Mouse (Mus musculus) hindbrain, embryonic 10.5 days (tissue): Measurements from ENCODE around the gene Fam43a. TPM values are rescaled to one million over a fixed set of nuclear protein-coding genes. Genes with fewer than 3 reads are reported as not detected.

Source experiments
- DNase-seq: peaks from one replicate; pipeline ENCODE4 v3.0.0-alpha.2; 2017; ENCODE audit warnings: low spot score
- H3K27ac ChIP-seq: fragments of 300-500 bp; sonication (generic); 2 replicates; pipeline ENCODE4 v1.5.1; 2016; ENCODE audit warnings: mild to moderate bottlenecking, moderate library complexity
- H3K27me3 ChIP-seq: fragments of 300-500 bp; sonication (generic); 2 replicates; pipeline ENCODE4 v1.6.1; 2016; ENCODE audit warnings: mild to moderate bottlenecking; ENCODE audit not compliant: poor library complexity, insufficient read depth, severe bottlenecking
- H3K36me3 ChIP-seq: fragments of 300-500 bp; sonication (generic); 2 replicates; pipeline ENCODE4 v1.6.1; 2016; ENCODE audit warnings: mild to moderate bottlenecking, moderate library complexity
- H3K4me1 ChIP-seq: fragments of 300-500 bp; sonication (generic); replicated peaks from 2 replicates; pipeline ENCODE4 v1.6.1; 2016; ENCODE audit warnings: mild to moderate bottlenecking
- H3K4me3 ChIP-seq: fragments of 300-500 bp; sonication (generic); 2 replicates; pipeline ENCODE4 v1.5.1; 2016; ENCODE audit warnings: mild to moderate bottlenecking, moderate library complexity
- H3K9me3 ChIP-seq: fragments of 300-500 bp; sonication (generic); 2 replicates; pipeline ENCODE4 v1.6.1; 2016; ENCODE audit warnings: mild to moderate bottlenecking, moderate library complexity
- WGBS: fragments of 180-500 bp; shearing (Covaris S2); methylation state at CpG from one replicate; pipeline ENCODE4 v1.1.7; 2016; 5-methylcytosine and 5-hydroxymethylcytosine counted together
- polyA plus RNA-seq: library from polyadenylated mRNA; unstranded; fragments of >200 nt; fragmentation: Nextera tagmentation; extraction: Ambion mirVana; gene quantifications from 2 replicates; pipeline ENCODE4 v1.2.1, GENCODE M21; 2016

Fam43a gene
- polyA plus RNA-seq, 1 experiment from 2014 or later: 16.6 TPM

DNA sequence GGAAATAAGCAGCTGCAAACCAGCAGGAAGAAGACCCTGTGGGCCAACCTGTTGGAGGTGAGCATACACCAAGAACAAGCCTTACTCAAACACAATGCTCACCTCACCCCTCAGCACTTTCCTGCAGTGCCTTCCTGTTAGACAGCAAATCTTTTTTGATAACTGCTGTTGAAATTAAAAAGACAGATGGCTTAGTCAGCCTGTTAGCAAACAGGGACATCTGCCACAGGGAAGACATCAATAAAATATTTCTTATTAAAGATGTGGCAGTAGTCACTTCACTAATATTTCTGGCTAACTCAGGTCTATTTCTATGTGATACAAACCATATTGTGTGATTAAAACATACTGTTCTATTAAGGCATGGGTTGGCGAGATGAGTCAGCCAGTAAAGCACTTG is 23.1 kb upstream of the Fam43a start:
- 85% methylated on average over 1 of the region's 1 CpGs for WGBS
- no peak overlapping the region for H3K4me3 ChIP-seq
- no peaks in the 10 kb centered on the region for H3K9me3 ChIP-seq
- no peak overlapping the region for H3K27ac ChIP-seq
- H3K4me1 ChIP-seq: no peaks in the 10 kb centered on the region
- peaks cover 100% of the 10 kb centered on the region for H3K36me3 ChIP-seq
- no peaks in the 10 kb centered on the region for H3K27me3 ChIP-seq
- DNase-seq: no peak

DNA sequence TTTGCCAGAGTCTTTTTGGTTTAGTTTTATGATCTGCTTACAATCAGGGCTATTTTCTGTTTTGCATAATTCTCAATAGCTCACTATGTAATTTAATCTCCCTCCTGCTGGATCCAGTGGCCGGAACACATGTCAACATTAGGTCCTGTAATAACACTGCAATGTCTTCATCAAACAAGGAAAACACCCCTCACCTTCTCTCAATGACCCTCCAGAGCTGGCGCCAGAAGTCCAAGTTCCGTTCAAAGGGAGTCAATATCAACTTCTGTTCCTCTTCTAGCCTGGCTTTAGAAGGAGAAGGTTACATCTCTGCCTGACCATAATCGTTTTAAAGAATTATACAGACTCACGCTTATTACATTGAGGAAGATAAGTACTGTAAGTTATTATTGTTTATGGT is 18.8 kb upstream of the Fam43a start:
- H3K27me3 ChIP-seq: no peaks in the 10 kb centered on the region
- 94% methylated on average over 5 of the region's 5 CpGs for WGBS
- no peak for DNase-seq
- H3K4me3 ChIP-seq: no peak overlapping the region
- no peaks in the 10 kb centered on the region for H3K4me1 ChIP-seq
- peaks cover 100% of the 10 kb centered on the region for H3K36me3 ChIP-seq
- no peak overlapping the region for H3K27ac ChIP-seq
- H3K9me3 ChIP-seq: no peaks in the 10 kb centered on the region

DNA sequence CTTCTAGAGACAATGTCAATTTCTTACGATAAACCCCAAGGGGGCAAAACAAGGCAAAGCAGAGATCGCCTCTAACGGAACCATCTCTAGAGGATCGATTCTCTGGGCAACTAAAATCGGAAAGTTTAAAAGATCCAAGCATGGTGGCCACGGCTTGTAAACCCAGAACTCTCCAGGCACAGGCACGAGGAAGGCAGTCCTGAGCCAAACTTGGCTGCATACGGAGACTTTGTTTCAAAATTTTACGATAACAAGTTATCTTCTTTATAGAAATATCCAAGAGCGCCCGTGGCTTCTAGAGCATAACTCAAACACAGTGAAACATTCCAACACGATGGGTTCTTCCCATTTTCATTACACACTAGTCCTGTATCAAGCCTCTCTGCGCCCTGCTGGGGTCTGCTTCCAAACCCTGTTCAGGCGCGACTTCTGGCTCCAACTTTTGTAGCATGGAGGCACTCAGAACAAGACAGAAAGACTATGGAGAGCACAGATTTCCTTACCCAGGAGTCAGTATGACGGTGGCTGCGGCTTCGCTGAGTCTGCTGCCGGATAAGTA is 12.5 kb upstream of the Fam43a start:
- peak overlapping the region; percentile 89 for H3K4me3 ChIP-seq
- H3K27me3 ChIP-seq: no peaks in the 10 kb centered on the region
- DNase-seq: no peak
- peak overlapping the region; percentile 95 for H3K27ac ChIP-seq
- 3% methylated on average over 19 of the region's 19 CpGs for WGBS
- peaks cover 13% of the 10 kb centered on the region for H3K4me1 ChIP-seq
- no peaks in the 10 kb centered on the region for H3K9me3 ChIP-seq
- H3K36me3 ChIP-seq: peaks cover 38% of the 10 kb centered on the region

DNA sequence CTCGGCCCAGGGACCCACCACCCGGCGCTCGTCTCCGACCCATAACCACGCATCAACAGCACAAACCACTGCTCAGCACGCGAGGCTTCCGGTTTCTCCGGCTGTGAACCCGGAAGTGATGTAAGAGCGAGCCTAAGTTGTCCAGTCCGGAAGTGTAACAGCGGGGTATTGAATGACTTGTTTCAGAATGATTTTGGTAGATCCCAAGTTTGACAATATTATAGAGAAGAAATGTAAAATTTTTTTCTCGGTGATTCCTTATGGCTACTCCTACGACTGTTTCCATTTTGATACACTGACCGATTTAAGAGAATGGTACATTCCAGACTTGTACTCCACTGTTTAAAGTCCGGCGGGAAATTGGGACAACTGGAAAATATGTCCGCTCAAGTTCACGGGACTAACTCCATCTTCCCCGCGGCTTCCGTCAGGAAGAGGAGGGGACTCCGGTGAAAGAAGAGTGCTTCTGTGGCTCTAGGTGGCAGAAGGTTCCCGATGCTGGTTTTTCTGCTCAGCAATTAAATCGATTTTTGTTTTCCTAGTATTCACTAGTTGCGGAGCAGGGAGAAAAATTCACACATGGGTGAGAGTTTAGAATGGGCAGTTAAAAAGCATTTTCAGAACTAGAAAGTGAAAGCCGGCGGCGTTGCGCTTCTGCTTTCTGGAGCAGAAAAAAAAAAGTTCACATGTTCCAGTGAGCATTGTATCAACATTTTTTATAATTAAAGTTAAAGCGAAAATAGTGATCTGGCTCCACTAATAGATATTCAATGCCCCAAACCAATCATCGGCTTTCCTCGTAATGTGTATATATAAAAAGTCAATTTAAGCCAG is 11.8 kb upstream of the Fam43a start, which contains the start of gene Lsg1:
Gene Lsg1 (minus strand): TSS at position 99 of the 834 bp plus-strand sequence.
- DNase-seq: peak; percentile 87
- H3K9me3 ChIP-seq: no peaks in the 10 kb centered on the region
- H3K27ac ChIP-seq: peak within 1 kb of the TSS; percentile 95
- peak within 1 kb of the TSS; percentile 89 for H3K4me3 ChIP-seq
- peaks cover 31% of the 10 kb centered on the region for H3K36me3 ChIP-seq
- peaks cover 13% of the 10 kb centered on the region for H3K4me1 ChIP-seq
- 5% methylated on average over 35 of the region's 35 CpGs for WGBS
- H3K27me3 ChIP-seq: no peaks in the 10 kb centered on the region

DNA sequence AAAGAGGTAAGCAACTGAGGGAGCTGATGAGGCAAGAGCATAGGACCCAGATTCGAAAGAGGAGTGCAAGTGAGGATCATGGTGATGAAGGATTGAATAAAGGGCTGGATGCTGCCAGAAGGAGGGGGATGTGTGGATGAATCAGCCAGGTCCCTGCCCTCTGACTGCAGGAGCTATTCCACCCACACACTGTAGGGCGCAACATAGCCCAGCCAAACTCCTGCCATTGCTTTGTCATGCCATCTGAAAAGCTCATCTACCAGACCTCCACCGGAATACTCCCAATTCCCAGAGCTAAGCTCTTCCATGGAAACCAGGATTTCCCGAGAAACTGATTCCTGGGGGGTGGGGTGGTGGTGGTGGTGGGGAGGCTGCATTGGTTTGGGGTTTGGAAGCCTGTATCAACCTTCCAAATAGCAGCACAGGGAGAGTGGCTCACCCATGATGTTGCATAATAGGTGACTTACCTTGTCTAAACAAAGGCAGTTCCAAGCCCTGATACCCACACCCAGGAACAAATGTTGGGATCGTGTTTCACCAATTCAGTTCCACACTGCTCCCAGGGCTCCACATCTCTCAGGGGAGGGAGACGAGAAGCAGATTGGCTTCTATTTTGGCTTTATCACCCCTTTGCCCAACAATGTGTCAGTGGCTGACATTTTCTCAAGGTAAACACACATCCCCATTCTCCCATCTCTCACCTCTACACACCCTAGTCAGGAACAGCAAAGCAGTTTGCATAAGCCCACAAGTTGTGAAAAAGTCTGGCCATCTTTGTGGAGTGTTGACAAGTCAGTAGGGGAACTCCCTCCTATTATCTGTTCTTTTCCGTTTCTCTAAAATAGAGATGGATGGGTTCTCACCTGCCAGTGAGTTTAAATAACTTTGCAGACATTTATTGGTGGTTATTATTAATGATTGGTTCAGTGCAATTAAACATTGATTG is 9.0 kb upstream of the Fam43a start:
- DNase-seq: no peak
- Histone ChIP-seq H3K4me1 (peaks cover 13% of the 10 kb centered on the region), H3K9me3 (no peaks in the 10 kb centered on the region), H3K36me3 (peaks cover 3% of the 10 kb centered on the region), H3K27ac (no peak overlapping the region), H3K27me3 (peaks cover 5% of the 10 kb centered on the region; the same call in 1 of the 2 replicates), H3K4me3 (no peak overlapping the region)
- 49% methylated on average over 7 of the region's 7 CpGs for WGBS

DNA sequence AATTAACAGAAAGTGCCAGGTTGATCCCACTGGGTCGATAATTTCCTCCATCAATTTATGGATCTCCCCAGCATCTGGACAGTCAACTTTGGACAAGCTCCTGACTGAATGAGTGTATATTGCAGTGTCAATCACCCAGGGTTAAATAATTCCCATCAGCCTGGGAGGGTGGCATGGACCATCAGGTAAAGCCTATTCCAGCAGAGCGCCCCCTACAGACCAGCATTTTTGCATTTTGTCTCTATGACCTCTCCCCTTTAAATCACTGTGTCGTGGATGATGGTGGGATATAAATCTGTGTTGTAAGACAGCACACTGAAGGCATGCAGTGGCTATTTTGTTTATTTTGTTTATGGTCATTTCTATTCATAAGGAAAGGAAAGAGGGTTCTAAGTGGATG is 7.5 kb upstream of the Fam43a start:
- peaks cover 12% of the 10 kb centered on the region for H3K4me1 ChIP-seq
- H3K36me3 ChIP-seq: no peaks in the 10 kb centered on the region
- H3K4me3 ChIP-seq: no peak overlapping the region
- no peak for DNase-seq
- 49% methylated on average over 3 of the region's 3 CpGs for WGBS
- peaks cover 11% of the 10 kb centered on the region; the same call in 1 of the 2 replicates for H3K27me3 ChIP-seq
- H3K9me3 ChIP-seq: no peaks in the 10 kb centered on the region
- no peak overlapping the region for H3K27ac ChIP-seq

DNA sequence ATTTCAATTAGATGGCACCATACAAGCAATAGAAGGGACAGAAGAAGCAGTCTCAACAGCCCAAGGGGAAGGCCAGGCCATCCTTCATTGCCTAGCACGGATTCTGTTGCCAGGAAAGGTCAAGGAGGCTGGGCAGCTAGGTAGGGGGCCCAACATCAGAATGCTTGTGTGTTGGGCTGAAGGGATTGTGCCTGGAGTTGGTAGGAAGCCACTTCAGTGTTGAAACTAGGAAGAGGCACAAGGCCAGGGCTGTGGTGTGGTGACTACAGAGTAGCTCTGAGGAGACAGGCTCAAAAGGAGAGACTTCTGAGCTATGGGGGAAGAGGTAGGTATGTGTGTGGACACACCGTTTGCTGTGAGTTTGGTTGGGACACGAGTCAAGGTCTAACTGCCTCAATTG is 4.2 kb upstream of the Fam43a start:
- peaks cover 27% of the 10 kb centered on the region for H3K4me1 ChIP-seq
- no peak overlapping the region for H3K27ac ChIP-seq
- no peaks in the 10 kb centered on the region for H3K9me3 ChIP-seq
- DNase-seq: no peak
- no peaks in the 10 kb centered on the region for H3K36me3 ChIP-seq
- WGBS: 49% methylated on average over 3 of the region's 3 CpGs
- H3K27me3 ChIP-seq: peaks cover 21% of the 10 kb centered on the region; the same call in 1 of the 2 replicates
- H3K4me3 ChIP-seq: no peak overlapping the region

DNA sequence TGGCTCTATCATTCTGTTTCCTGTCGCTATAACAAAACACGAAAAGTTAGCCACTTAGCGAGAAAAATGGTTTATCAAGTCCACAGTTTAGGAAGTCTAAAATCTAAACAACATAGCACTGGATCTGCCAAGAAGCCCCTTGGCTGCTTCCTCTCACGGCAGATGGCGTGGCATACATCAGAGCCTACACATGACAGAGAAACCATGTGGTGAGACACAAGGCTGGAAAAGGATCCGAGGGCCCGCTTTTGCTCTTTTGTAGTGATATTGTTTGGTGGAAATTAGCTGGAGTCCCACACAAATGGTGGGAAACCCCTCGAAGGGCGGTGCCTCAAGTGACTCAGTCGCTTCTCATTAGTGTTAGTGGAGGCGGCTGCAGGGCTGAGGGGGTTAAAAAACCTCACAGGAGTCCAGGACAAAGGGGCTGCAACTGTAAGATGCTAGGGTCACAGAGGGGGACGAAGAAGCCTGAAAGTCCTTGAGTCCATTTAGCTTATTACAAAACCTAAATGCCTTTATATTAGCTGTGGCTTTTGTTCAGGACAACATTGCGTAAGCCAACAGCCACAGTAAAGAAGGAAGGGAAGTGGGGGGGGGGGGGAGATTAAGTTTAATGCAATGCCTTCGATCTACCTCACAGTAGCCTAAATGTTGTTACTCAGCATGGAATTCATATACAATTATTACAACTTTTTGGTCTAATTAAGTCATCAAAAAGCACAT is 3.5 kb upstream of the Fam43a start:
- no peak for DNase-seq
- no peaks in the 10 kb centered on the region for H3K9me3 ChIP-seq
- no peaks in the 10 kb centered on the region for H3K36me3 ChIP-seq
- WGBS: 70% methylated on average over 14 of the region's 14 CpGs
- H3K4me3 ChIP-seq: no peak overlapping the region
- peaks cover 28% of the 10 kb centered on the region for H3K27me3 ChIP-seq
- H3K27ac ChIP-seq: no peak overlapping the region
- peaks cover 34% of the 10 kb centered on the region for H3K4me1 ChIP-seq

DNA sequence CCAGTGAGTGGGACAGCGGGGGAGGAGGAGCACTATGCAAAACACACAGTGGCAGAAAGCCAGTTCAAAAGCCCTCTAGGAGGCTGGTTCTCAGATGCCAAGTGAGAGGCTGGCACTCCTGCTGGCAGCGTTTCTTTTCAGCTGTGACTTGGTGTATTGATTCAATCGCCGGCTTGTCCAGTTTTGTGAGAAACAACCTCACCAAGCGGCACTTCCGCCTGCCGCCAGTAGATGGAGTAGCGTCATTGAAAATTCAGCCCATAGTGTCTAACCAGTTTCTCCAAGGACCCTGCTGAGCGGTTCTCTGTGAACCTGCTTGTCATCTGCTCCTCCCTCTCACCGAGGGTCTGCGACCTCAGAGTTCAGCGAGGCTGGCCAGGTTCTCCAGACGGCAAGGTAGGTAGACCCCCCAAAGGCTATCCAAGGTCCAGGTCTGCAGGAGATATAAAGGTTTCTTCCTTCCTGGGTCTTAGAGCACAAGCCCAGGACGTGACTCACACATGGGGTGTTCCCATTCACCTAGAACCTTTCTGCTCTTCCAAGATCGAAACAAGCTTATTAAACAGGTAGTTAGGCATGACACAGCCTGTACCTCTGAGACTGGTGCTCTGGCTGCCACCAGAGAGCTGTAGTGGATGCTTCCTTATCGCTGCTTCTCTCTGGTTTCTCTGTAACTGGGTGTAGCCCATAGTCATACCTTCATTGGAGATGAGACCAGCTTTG is 2.4 kb upstream of the Fam43a start:
- Histone ChIP-seq H3K27ac (no peak overlapping the region; the same call in 1 of the 2 replicates), H3K9me3 (no peaks in the 10 kb centered on the region), H3K4me3 (peak overlapping the region; percentile 34; the same call in 1 of the 2 replicates), H3K27me3 (peaks cover 39% of the 10 kb centered on the region), H3K36me3 (no peaks in the 10 kb centered on the region), H3K4me1 (peaks cover 45% of the 10 kb centered on the region)
- DNase-seq: peak; percentile 91
- 11% methylated on average over 16 of the region's 16 CpGs for WGBS

DNA sequence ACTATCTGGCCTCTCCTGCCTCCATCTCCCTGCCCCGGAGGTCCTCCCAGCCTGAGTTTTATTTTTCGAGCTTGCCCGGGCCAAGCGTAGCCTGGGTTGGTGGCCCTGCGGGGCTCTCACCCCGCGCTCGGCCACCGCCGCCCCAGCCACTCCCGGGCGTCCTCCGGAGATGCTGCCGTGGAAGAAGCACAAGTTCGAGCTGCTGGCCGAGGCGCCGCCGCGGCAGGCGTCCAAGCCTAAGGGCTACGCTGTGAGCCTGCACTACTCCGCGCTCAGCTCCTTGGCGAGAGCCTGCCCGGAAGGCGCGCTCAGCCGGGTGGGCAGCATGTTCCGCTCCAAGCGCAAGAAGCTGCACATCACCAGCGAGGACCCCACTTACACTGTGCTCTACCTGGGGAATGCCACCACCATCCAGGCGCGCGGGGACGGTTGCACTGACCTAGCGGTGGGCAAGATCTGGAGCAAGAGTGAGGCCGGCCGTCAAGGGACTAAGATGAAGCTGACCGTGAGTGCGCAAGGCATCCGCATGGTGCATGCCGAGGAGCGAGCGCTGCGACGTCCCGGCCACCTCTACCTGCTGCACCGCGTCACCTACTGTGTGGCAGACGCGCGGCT is 1.0 kb downstream of the Fam43a start:
- WGBS: under 1% methylated on average over 53 of the region's 53 CpGs
- Histone ChIP-seq H3K36me3 (no peaks in the 10 kb centered on the region), H3K27me3 (peaks cover 35% of the 10 kb centered on the region), H3K9me3 (no peaks in the 10 kb centered on the region), H3K4me1 (peaks cover 78% of the 10 kb centered on the region), H3K4me3 (peak overlapping the region; percentile 75), H3K27ac (peak overlapping the region; percentile 88)
- peak; percentile 71 for DNase-seq

DNA sequence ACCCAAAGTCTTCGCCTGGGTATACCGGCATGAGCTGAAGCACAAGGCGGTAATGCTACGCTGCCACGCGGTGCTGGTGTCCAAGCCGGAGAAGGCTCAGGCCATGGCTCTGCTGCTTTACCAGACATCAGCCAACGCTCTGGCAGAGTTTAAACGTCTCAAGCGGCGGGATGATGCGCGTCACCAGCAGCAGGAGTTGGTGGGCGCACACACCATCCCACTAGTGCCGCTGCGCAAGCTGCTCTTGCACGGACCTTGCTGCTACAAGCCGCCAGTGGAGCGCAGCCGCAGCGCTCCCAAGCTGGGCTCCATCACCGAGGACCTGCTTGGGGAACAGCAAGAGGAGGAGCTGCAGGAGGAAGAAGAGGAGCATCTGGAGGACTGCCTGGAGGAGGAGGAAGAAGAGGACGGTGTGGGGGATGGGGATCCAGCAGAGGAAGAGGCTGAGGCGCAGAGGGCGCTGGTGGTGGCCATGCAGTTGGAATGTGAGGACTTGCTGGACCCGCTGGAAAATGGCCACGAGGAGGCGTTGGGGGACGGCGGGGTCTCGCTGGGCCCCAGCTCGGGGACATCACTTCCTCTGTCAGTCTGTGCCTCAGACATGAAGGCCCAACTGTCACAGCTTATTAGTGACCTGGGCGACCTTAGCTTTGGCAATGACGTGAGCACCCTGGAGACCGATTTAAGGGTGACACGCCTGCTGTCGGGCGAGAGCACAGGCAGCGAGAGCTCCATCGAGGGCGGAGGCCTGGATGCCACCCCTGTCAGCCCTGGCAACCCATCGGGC is 1.7 kb downstream of the Fam43a start:
- peak overlapping the region; percentile 88 for H3K27ac ChIP-seq
- DNase-seq: peak; percentile 82
- H3K27me3 ChIP-seq: peaks cover 29% of the 10 kb centered on the region
- no peaks in the 10 kb centered on the region for H3K9me3 ChIP-seq
- peaks cover 82% of the 10 kb centered on the region for H3K4me1 ChIP-seq
- 8% methylated on average over 42 of the region's 42 CpGs for whole genome bisulfite sequencing
- peak overlapping the region; percentile 75 for H3K4me3 ChIP-seq
- no peaks in the 10 kb centered on the region for H3K36me3 ChIP-seq
